Mouse (Mus musculus) left cerebral cortex, adult 9 months (tissue): ENCODE measurements around the gene Rgs3.
"Not testable (repeated sequence)": the region's sequence is repeated elsewhere in the genome, so short reads cannot be mapped to it uniquely, and the experiment has no call there.

Source experiments
- DNase-seq, 2 experiments: peaks; one replicate each; pipeline ENCODE4 v3.0.0; 2022; ENCODE audit warnings: low spot score in 2 of 2

Rgs3 gene

GRCm38 (mm10) chr4:62551966-62552365, 7.7 kb upstream of the Rgs3 start:
- DNase-seq = no peak

DNA sequence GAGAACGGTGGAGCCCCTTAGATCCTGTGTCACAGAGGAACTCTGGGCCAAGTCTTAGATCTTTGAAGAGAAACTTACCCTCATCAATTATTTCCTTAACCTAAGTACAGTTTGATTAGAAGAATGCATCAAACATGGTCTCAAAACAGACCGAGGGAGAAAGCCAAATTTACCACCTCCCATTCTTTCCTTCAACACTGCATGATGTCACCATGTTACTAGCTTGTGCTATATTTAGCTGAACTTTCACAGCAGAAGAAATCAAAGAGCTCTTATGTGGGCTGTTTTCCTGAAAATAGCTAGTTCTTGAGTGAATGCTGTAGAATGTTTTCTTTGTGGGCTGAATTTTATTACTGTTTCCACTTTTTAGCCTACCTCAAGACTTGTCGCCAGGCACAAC, 2.2 kb upstream of the Rgs3 start:
- DNase-seq = peak in 1 of 2 experiments; percentile 8

GRCm38 (mm10) chr4:62560963-62561629, 1.4 kb downstream of the Rgs3 start:
- DNase-seq = peak; percentile 42 to 83

DNA sequence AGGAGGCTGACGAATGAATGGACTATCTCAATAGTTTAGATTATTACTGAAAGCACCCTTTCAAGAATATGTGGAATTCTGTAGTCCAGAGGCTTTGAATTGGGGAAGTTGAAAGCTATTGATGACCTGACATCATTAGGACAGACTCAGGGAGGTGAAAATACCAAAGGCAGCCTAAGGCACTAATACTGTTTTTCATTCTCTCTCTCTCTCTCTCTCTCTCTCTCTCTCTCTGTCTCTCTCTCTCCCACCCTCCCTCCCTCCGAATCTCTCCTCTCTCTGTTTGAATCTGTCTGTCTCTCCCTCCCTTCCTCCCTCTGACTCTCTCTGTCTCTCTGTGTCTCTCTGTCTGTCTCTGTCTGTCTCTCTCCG, 2.0 kb downstream of the Rgs3 start:
- no peak for DNase-seq

GRCm38 (mm10) chr4:62562006-62562405, 2.4 kb downstream of the Rgs3 start:
- DNase-seq = no peak

- DNase-seq = no peak
Measured at GRCm38 (mm10) chr4:62566530-62566929, 6.9 kb downstream of the Rgs3 start.

GRCm38 (mm10) chr4:62567696-62568095, 8.0 kb downstream of the Rgs3 start:
- DNase-seq = no peak

- DNase-seq = no peak
Measured at GRCm38 (mm10) chr4:62568359-62568758, 8.7 kb downstream of the Rgs3 start.

- no peak for DNase-seq
Measured at GRCm38 (mm10) chr4:62569603-62570002, 10.0 kb downstream of the Rgs3 start.

GRCm38 (mm10) chr4:62570029-62570428, 10.4 kb downstream of the Rgs3 start:
- no peak for DNase-seq

DNA sequence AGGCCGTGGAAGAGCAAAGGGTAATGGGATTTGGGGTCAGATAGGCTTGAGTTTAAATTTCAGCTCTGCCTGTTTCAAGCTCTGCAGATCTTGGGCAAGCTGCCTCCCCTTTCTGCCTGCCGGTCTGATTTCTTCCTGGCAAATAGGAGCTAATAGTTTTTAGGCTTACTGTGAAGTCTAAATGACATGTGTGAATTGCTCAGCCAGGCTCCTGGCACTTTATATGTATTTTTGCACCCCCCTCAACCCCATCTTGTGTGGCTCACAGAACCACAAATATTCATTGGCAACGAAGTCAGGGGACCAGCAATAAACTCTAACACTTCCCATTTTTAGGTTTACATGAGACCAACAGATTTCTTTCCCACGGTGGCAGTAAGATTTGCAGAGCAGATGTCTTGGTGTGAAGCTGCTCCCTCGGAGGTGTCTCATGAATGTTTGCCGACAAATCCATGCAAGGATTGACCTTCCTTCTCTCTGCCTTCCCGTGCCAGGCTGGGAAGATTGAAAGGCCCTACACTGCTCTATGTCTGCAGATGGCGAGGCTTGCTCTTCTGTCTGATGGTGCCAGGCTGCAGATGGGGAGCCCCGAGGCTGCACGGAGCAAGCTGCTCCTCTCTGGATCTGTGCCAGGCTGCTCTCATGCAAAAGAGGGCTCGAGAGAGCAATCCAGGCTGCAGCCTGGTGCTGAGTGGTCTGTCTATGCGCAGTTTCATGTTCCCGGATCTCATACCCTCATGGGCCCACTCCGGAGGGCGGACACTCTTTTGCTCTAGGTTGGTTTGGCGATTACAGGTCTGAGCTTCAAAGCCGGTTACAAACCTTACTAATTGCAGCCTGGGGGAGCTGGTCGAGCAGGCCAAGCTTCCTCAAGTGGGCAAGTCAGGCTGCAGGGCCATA, 23.0 kb downstream of the Rgs3 start:
- peak; percentile 19 to 64 for DNase-seq

DNA sequence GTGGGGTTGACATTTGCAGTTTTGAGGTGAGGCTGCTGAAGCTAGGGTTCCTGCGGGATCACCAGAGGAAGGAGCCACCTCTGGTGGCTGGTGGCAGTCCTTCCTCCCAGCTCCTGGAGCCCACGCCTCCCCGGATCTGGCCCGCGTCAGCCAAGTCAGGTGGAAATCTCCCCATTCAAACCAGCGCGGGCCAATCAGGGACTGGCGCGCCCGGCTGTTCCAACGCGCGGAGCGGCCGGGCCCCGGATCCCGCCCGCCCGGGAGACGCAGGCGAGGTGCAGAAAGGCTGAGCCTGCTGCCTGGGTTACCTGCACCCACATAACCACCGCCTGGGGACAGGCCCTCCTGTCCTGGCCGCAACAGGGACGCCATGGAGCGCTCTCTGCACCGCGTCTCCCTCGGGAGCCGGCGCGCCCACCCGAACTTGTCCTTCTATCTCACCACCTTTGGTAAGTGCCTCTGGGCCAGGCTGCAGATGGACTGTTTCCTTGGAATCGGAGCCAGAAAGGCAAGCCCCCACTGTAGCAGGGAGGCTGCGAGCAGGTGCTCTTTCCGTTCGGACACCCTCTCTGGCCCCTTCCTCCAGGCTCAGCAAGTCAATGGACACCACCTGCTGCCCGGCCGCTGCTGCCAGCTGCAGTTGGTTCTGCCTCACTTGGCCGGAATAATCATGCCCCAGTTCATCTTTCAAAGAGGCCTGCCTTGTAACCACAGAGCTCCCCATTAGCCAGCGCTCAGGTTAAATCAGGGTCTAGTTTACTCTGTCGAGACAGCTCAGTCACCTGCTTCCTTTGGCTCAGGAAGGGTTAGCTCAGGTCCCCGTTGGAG, 23.8 kb downstream of the Rgs3 start:
- peak in 1 of 2 experiments; percentile 31 for DNase-seq

DNA sequence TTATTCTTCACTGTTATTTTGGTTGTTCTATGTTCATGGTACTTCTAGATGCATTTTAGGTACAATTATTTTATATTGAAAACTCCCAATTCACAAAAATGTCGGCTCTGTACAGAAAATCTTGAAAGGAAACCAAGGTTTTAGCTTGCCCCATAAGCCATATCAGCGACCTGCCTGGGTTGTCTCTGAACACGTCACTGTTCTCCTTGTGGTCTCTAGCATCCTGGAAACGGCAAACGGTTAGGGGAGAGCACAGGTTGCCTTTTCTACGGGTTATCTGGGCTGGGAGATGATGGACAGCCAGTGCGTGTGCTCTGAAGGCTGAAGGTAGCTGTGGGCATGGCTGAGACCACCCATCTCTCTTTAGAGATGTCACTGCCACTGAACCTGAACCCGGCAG, 27.4 kb downstream of the Rgs3 start:
- DNase-seq = no peak

GRCm38 (mm10) chr4:62590878-62591277, 31.2 kb downstream of the Rgs3 start:
- no peak for DNase-seq

DNA sequence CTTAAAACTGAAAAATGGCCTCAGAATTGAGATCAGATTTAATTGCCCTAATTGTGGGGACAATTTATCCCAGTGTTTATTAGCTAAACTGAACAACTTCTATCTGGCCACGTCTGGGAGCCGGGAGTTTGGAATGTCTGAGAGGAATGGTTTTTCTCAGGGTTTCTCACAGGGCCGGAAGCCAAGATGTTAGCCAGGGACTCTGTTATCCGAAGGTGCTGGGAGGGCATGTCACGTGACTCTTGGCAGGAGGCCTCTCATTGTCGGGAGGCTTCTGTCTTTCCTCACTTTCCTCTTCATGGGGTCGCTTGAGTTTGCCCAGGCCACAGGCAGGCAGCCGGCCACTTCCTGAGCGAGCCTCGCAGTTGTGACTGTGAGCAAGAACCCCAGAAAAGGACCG, 31.7 kb downstream of the Rgs3 start:
- DNase-seq = no peak

- not testable (repeated sequence) for DNase-seq
Measured at GRCm38 (mm10) chr4:62593546-62594240, 34.0 kb downstream of the Rgs3 start.

GRCm38 (mm10) chr4:62594442-62594841, 34.8 kb downstream of the Rgs3 start:
- no peak for DNase-seq

DNA sequence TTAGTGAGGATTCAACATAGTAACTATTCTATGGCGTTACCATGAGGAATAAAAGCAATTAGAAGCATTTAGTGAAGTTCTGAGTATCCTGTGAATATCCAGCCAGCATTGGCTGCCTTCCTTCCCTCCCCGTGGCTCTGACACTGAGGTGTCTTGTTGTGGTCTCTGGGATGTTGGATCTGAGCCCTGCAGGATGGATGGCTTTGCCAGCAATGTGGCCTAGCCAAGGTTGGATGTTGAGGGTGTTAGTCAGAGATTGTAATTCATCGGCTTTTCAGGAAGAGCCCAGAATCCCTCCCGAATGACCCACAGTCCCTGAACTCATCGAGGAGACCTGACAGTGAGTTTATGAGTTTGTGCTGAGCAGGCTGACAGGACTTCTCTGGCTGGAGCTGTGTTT, 36.4 kb downstream of the Rgs3 start:
- DNase-seq = peak in 1 of 2 experiments; percentile 22

DNA sequence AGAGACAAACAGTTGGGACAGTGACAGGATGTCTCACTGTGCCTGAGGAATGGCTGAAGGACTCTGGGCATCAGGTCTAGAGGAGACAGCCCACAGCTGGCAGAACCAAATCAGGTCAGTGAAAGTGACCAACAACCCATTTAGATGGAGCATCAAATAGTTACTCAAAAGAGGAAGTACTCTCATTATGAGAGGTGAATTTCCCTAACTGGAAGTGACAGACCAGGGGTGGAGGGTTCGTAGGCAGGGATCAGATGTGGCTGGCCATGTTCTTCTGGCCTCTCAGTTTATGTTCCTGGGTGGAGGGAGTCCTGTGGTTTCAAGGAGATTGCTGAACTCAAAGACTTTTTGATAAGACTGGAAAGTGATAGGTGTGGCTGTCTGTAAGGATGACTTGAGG, 40.9 kb downstream of the Rgs3 start:
- no peak for DNase-seq

DNA sequence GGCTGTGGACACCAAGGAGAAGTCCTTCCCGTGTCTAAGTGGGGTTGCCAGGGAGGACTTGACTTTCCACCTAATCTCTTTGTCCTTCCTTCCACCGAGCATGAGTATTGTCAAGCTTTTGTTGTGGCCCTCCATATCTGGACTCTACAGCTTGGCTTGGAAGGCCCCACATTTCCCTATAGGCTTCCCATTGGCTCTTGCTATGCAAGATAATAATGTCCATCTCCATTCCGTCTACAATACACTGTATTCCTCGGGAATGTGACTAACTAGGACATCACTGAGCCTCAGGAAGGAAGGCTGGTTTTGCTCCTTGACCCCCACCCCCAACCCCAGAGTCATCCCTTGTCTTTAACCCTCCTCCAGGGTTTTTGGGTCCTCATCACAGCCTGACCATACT, 44.0 kb downstream of the Rgs3 start:
- no peak for DNase-seq

- DNase-seq = no peak
Measured at GRCm38 (mm10) chr4:62604094-62604493, 44.4 kb downstream of the Rgs3 start.
